Mouse (Mus musculus): ENCODE measurements around the gene Phactr4. TPM values are rescaled to one million over a fixed set of nuclear protein-coding genes. Genes with fewer than 3 reads are reported as not detected.

Gene Phactr4
- polyA plus RNA-seq, 1 experiment = 15.6 TPM

DNA sequence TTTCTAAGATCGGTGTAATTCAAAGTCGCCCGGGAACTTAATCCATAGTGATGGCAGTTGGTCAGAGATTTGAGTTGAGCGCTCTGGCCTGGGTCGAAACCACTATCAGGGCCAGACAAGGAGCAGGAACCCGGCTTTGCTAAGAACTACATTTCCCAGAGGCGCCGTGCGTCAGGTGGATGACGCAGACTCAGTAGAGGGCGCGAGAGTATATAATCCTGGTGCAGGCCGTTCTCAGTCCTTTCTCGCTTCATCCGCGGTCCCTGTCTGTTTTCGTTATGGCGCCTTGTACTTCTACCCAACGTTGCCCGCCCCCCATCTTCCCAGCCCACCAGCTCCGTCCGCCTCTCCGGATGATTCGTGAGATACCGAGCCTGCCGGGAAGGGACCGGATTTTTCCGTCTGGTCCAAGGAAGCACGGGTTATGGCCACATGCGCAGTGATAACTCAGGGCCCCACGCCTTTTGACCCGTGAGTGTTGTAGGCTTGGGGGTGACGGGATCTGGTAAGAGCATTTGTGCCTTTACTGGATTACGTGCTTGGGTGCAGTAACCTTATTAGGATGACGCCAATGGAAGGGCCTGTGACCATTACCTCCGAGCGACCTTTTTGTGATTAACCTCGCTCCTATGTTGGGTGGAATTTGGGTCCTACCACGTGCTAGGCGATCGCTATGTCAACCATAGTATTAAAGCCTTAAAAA, 113.7 kb downstream of the Phactr4 start:
- no peak for TF ChIP-seq CTCF (IDR thresholded peaks at IDR 0.05; ENCODE audit: extremely low read depth, insufficient read length, insufficient replicate concordance, low read depth, low read length)
- TF ChIP-seq POLR2A (IDR thresholded peaks at IDR 0.05; ENCODE audit: low read depth, low read length) = peak; percentile 97

DNA sequence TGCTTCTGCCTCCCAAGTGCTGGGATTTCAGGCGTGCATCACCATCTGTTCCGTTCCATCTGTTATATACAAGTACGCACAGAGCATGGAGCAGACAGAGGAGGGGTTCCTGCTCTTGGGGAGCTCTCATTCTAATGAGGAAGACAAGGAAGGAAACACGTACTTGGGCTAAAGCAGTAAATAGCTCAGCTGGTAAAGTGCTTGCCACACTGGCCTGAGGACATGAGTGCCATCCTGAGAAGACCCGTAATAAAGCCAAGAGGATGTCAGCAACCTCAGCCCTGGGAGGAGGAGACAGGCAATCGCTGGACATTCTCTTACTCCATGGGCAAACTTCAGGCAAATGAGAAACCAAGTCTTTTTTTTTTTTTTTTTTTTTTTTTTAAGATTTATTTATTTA, 116.3 kb downstream of the Phactr4 start:
- TF ChIP-seq POLR2A (IDR thresholded peaks at IDR 0.05; ENCODE audit: low read depth, low read length) (no peak), CTCF (IDR thresholded peaks at IDR 0.05; ENCODE audit: extremely low read depth, insufficient read length, insufficient replicate concordance, low read depth, low read length) (no peak)
- no peak overlapping the region for H3K4me3 ChIP-seq (ENCODE audit: low read depth, low read length)
- H3K36me3 ChIP-seq (ENCODE audit: control insufficient read depth, insufficient read depth, low read length) = peaks cover 9% of the 10 kb centered on the region
- 74% methylated on average over 6 of the region's 6 CpGs for WGBS
- H3K4me1 ChIP-seq (ENCODE audit: control insufficient read depth, insufficient read depth, insufficient read length, low read length) = peaks cover 8% of the 10 kb centered on the region; the same call in 1 of the 2 replicates
- peak overlapping the region; percentile 27; the same call in 1 of the 2 replicates for H3K27ac ChIP-seq (ENCODE audit: insufficient read depth, low read depth, low read length)
- H3K27me3 ChIP-seq (ENCODE audit: control insufficient read depth, insufficient read depth, low read length) = no peaks in the 10 kb centered on the region

More for the DNA sequence above, 113.7 kb downstream of the Phactr4 start:
- Histone ChIP-seq H3K4me3 (ENCODE audit: low read depth, low read length) (peak overlapping the region; percentile 88), H3K36me3 (ENCODE audit: control insufficient read depth, insufficient read depth, low read length) (peaks cover 21% of the 10 kb centered on the region), H3K4me1 (ENCODE audit: control insufficient read depth, insufficient read depth, insufficient read length, low read length) (peaks cover 8% of the 10 kb centered on the region; the same call in 1 of the 2 replicates), H3K27me3 (ENCODE audit: control insufficient read depth, insufficient read depth, low read length) (no peaks in the 10 kb centered on the region), H3K27ac (ENCODE audit: insufficient read depth, low read depth, low read length) (peak overlapping the region; percentile 80)
- WGBS = under 1% methylated on average over 41 of the region's 41 CpGs

Other genes starting within 250 kb of the Phactr4 start
- gene Ythdf2, start 210.2 kb downstream of the Phactr4 start, polyA plus RNA-seq (2012; rRNA removed) = 7.0 and 14.5 TPM in 2 replicates
- 6.8 and 13.5 TPM in 2 replicates for gene Gmeb1, start 160.9 kb downstream of the Phactr4 start, polyA plus RNA-seq (2012; rRNA removed)
- 1.3 and 4.5 TPM in 2 replicates for gene Taf12, start 148.1 kb downstream of the Phactr4 start, polyA plus RNA-seq (2012; rRNA removed)
- 0.70 and 0.98 TPM in 2 replicates for gene Rab42, start 119.1 kb downstream of the Phactr4 start, polyA plus RNA-seq (2012; rRNA removed)
- gene Trnau1ap, start 93.0 kb downstream of the Phactr4 start, polyA plus RNA-seq (2012; rRNA removed) = 20.7 and 24.1 TPM in 2 replicates
- gene Rcc1, start 68.9 kb downstream of the Phactr4 start, polyA plus RNA-seq (2012; rRNA removed) = 5.2 and 9.6 TPM in 2 replicates
- 1.1 and 2.0 TPM in 2 replicates for gene Med18, start 41.4 kb upstream of the Phactr4 start, polyA plus RNA-seq (2012; rRNA removed)
- 4.0 and 6.7 TPM in 2 replicates for gene Sesn2, start 88.0 kb upstream of the Phactr4 start, polyA plus RNA-seq (2012; rRNA removed)
- gene Atpif1, start 111.2 kb upstream of the Phactr4 start, polyA plus RNA-seq (2012; rRNA removed) = 63.8 and 147 TPM in 2 replicates
- gene Dnajc8, start 113.1 kb upstream of the Phactr4 start, polyA plus RNA-seq (2012; rRNA removed) = 5.0 and 9.0 TPM in 2 replicates
- gene Ptafr, start 141.6 kb upstream of the Phactr4 start, polyA plus RNA-seq (2012; rRNA removed) = 2.9 and 3.1 TPM in 2 replicates
- 13.3 and 20.7 TPM in 2 replicates for gene Eya3, start 216.5 kb upstream of the Phactr4 start, polyA plus RNA-seq (2012; rRNA removed)